Mouse (Mus musculus) kidney, postnatal 0 days (tissue): ENCODE measurements around the gene Dok4. TPM values are rescaled to one million over a fixed set of nuclear protein-coding genes. Genes with fewer than 3 reads are reported as not detected.
A peak's percentile ranks its signal among the peaks of the same experiment; 100 is the strongest.

Source experiments
- ATAC-seq: fragments of 200-750 bp; cut with Nextera tagmentation; replicated peaks from 2 replicates; pipeline ENCODE4 v1.8.0; 2017; ENCODE audit warnings: low read depth, moderate number of reproducible peaks, moderate TSS enrichment, moderate library complexity; ENCODE audit not compliant: low FRiP score
- DNase-seq: peaks from one replicate; pipeline ENCODE4 v3.0.0-alpha.2; 2016; ENCODE audit warnings: low spot score
- H3K27ac ChIP-seq: fragments of 300-500 bp; sonication (generic); 2 replicates; pipeline ENCODE4 v1.5.1; 2014; ENCODE audit warnings: mild to moderate bottlenecking
- H3K27me3 ChIP-seq: fragments of 300-500 bp; sonication (generic); 2 replicates; pipeline ENCODE4 v1.6.1; 2014; ENCODE audit warnings: low read length, mixed read lengths; ENCODE audit not compliant: insufficient read depth
- H3K36me3 ChIP-seq: fragments of 300-500 bp; sonication (generic); 2 replicates; pipeline ENCODE4 v1.6.1; 2014; ENCODE audit warnings: low read length, mixed read lengths; ENCODE audit not compliant: insufficient read depth
- H3K4me1 ChIP-seq: fragments of 300-500 bp; sonication (generic); replicated peaks from 2 replicates; pipeline ENCODE4 v1.6.1; 2014; ENCODE audit warnings: antibody characterized with exemption, low read length, mixed read lengths; ENCODE audit not compliant: insufficient read depth
- H3K4me2 ChIP-seq: fragments of 300-500 bp; sonication (generic); 2 replicates; pipeline ENCODE4 v1.6.1; 2014; ENCODE audit warnings: mild to moderate bottlenecking, low read length, moderate library complexity, mixed read lengths
- H3K4me3 ChIP-seq: fragments of 300-500 bp; sonication (generic); replicated peaks from 2 replicates; pipeline ENCODE4 v1.5.1; 2014; ENCODE audit warnings: low read depth, low read length
- H3K9ac ChIP-seq: fragments of 300-500 bp; sonication (generic); 2 replicates; pipeline ENCODE4 v1.6.1; 2014; ENCODE audit warnings: low read depth, low read length
- H3K9me3 ChIP-seq: fragments of 300-500 bp; sonication (generic); replicated peaks from 2 replicates; pipeline ENCODE4 v1.6.1; 2016; ENCODE audit warnings: low read length, inconsistent platforms, mixed read lengths
- CTCF ChIP-seq: IDR thresholded peaks from 2 replicates; pipeline ENCODE4 v1.5.1; 2016; ENCODE audit warnings: antibody characterized with exemption, low read depth, mild to moderate bottlenecking, moderate library complexity
- WGBS: fragments of 180-500 bp; shearing (Covaris S2); extraction: QIAGEN DNeasy Blood & Tissue Kit; methylation state at CpG from one replicate; pipeline ENCODE4 v1.1.7; 2014; 5-methylcytosine and 5-hydroxymethylcytosine counted together
- polyA plus RNA-seq: library from polyadenylated mRNA; unstranded; fragments of >200 nt; fragmentation: Nextera tagmentation; extraction: Ambion mirVana; gene quantifications from 2 replicates; pipeline ENCODE4 v1.2.1, GENCODE M21; 2015

Dok4 gene
- polyA plus RNA-seq, 1 experiment from 2014 or later: 25.2 TPM

GRCm38 (mm10) chr8:94819671-94820179, 56.4 kb downstream of the Dok4 start:
- Histone ChIP-seq H3K27me3 (no peaks in the 10 kb centered on the region), H3K4me2 (no peak overlapping the region), H3K4me1 (no peaks in the 10 kb centered on the region), H3K36me3 (0 out of 2 replicates have a peak, but pooled peaks cover 12% of the 10 kb centered on the region), H3K27ac (no peak overlapping the region), H3K9ac (0 out of 2 replicates have a peak overlapping the region, but pooled peaks have one; percentile 9), H3K9me3 (no peaks in the 10 kb centered on the region), H3K4me3 (no peak overlapping the region)
- 81% methylated on average over 6 of the region's 6 CpGs for WGBS
- no peak for DNase-seq
- TF ChIP-seq CTCF: no peak
- ATAC-seq: no peak

GRCm38 (mm10) chr8:94817933-94818332, 58.2 kb downstream of the Dok4 start:
- 89% methylated on average over 11 of the region's 11 CpGs for WGBS
- TF ChIP-seq CTCF: no peak

GRCm38 (mm10) chr8:94814556-94814955, 61.6 kb downstream of the Dok4 start:
- no peaks in the 10 kb centered on the region for H3K36me3 ChIP-seq
- peak; percentile 76 for TF ChIP-seq CTCF
- WGBS: 6% methylated on average over 1 of the region's 1 CpGs
- no peak overlapping the region for H3K9ac ChIP-seq
- H3K4me1 ChIP-seq: no peaks in the 10 kb centered on the region
- no peak overlapping the region for H3K27ac ChIP-seq
- 0 out of 2 replicates have a peak, but pooled peaks have one; percentile 34 for ATAC-seq
- H3K4me2 ChIP-seq: no peak overlapping the region
- DNase-seq: peak; percentile 62
- no peaks in the 10 kb centered on the region for H3K27me3 ChIP-seq
- no peaks in the 10 kb centered on the region for H3K9me3 ChIP-seq
- H3K4me3 ChIP-seq: no peak overlapping the region

More at GRCm38 (mm10) chr8:94817933-94818332, 58.2 kb downstream of the Dok4 start:
- Histone ChIP-seq H3K9me3 (no peaks in the 10 kb centered on the region), H3K36me3 (no peaks in the 10 kb centered on the region), H3K27me3 (no peaks in the 10 kb centered on the region), H3K27ac (no peak overlapping the region), H3K4me2 (no peak overlapping the region), H3K4me1 (no peaks in the 10 kb centered on the region), H3K4me3 (no peak overlapping the region), H3K9ac (no peak overlapping the region)
- no peak for DNase-seq
- no peak for ATAC-seq

Other genes starting within 250 kb of the Dok4 start
- 127 TPM in 2 replicates for gene Arl2bp, start 209.7 kb downstream of the Dok4 start, polyA plus RNA-seq
- 16.6 and 17.5 TPM in 2 replicates for gene Pllp, start 180.1 kb downstream of the Dok4 start, polyA plus RNA-seq
- gene Ccl22, start 130.7 kb downstream of the Dok4 start, polyA plus RNA-seq: not detected in 2 replicates
- 21.5 and 23.4 TPM in 2 replicates for gene Cx3cl1, start 104.3 kb downstream of the Dok4 start, polyA plus RNA-seq
- 0.69 and 1.2 TPM in 2 replicates for gene Ccl17, start 65.9 kb downstream of the Dok4 start, polyA plus RNA-seq
- gene Coq9, start 38.0 kb downstream of the Dok4 start, polyA plus RNA-seq: 101 and 108 TPM in 2 replicates
- 112 and 129 TPM in 2 replicates for gene Ciapin1, start 38.0 kb downstream of the Dok4 start, polyA plus RNA-seq
- 129 and 132 TPM in 2 replicates for gene Polr2c, start 18.9 kb downstream of the Dok4 start, polyA plus RNA-seq
- 17.5 and 20.0 TPM in 2 replicates for gene Ccdc102a, start 41.8 kb upstream of the Dok4 start, polyA plus RNA-seq
- not detected in 2 replicates for gene Adgrg5, start 47.4 kb upstream of the Dok4 start, polyA plus RNA-seq
- gene Adgrg1, start 98.4 kb upstream of the Dok4 start, polyA plus RNA-seq: 109 and 125 TPM in 2 replicates
- 3.7 and 4.4 TPM in 2 replicates for gene Adgrg3, start 141.4 kb upstream of the Dok4 start, polyA plus RNA-seq
- not detected in 2 replicates for gene Drc7, start 178.8 kb upstream of the Dok4 start, polyA plus RNA-seq
- 21.2 and 22.9 TPM in 2 replicates for gene Katnb1, start 204.9 kb upstream of the Dok4 start, polyA plus RNA-seq